Mouse (Mus musculus): Measurements from ENCODE around the gene Celf2. TPM values are rescaled to one million over a fixed set of nuclear protein-coding genes. Genes with fewer than 3 reads are reported as not detected.

The Celf2 gene
- polyA plus RNA-seq, 1 experiment = 17.4 TPM

- no peak for TF ChIP-seq CTCF (IDR thresholded peaks at IDR 0.05; ENCODE audit: control insufficient read depth, insufficient read depth, insufficient replicate concordance, low read depth, low read length)
- no peak for TF ChIP-seq POLR2A (IDR thresholded peaks at IDR 0.05; ENCODE audit: control insufficient read depth, low read depth, low read length)
- Histone ChIP-seq H3K36me3 (ENCODE audit: control insufficient read depth, insufficient read depth, low read length) (no peaks in the 10 kb centered on the region), H3K27ac (ENCODE audit: control insufficient read depth, insufficient read depth, low read depth, low read length) (no peak overlapping the region), H3K4me3 (ENCODE audit: control insufficient read depth, low read depth, low read length) (no peak overlapping the region), H3K27me3 (ENCODE audit: control insufficient read depth, insufficient read depth, low read length) (no peaks in the 10 kb centered on the region), H3K4me1 (ENCODE audit: control insufficient read depth, insufficient read depth, low read length) (no peaks in the 10 kb centered on the region)
Observed at GRCm38 (mm10) chr2:6651697-6652096, 857.7 kb downstream of the Celf2 start.

- H3K4me3 ChIP-seq (ENCODE audit: control insufficient read depth, low read depth, low read length) = no peak overlapping the region
- H3K36me3 ChIP-seq (ENCODE audit: control insufficient read depth, insufficient read depth, low read length) = no peaks in the 10 kb centered on the region
- H3K27me3 ChIP-seq (ENCODE audit: control insufficient read depth, insufficient read depth, low read length) = no peaks in the 10 kb centered on the region
- H3K27ac ChIP-seq (ENCODE audit: control insufficient read depth, insufficient read depth, low read depth, low read length) = no peak overlapping the region
- H3K4me1 ChIP-seq (ENCODE audit: control insufficient read depth, insufficient read depth, low read length) = no peaks in the 10 kb centered on the region
- TF ChIP-seq CTCF (IDR thresholded peaks at IDR 0.05; ENCODE audit: control insufficient read depth, insufficient read depth, insufficient replicate concordance, low read depth, low read length) (no peak), POLR2A (IDR thresholded peaks at IDR 0.05; ENCODE audit: control insufficient read depth, low read depth, low read length) (no peak)
Observed at GRCm38 (mm10) chr2:6648877-6649276, 860.5 kb downstream of the Celf2 start.

GRCm38 (mm10) chr2:6647028-6647427 is 862.3 kb downstream of the Celf2 start:
- no peak overlapping the region for H3K27ac ChIP-seq (ENCODE audit: control insufficient read depth, insufficient read depth, low read depth, low read length)
- H3K36me3 ChIP-seq (ENCODE audit: control insufficient read depth, insufficient read depth, low read length) = no peaks in the 10 kb centered on the region
- H3K4me3 ChIP-seq (ENCODE audit: control insufficient read depth, low read depth, low read length) = no peak overlapping the region
- no peaks in the 10 kb centered on the region for H3K4me1 ChIP-seq (ENCODE audit: control insufficient read depth, insufficient read depth, low read length)
- H3K27me3 ChIP-seq (ENCODE audit: control insufficient read depth, insufficient read depth, low read length) = no peaks in the 10 kb centered on the region
- TF ChIP-seq POLR2A (IDR thresholded peaks at IDR 0.05; ENCODE audit: control insufficient read depth, low read depth, low read length) (no peak), CTCF (IDR thresholded peaks at IDR 0.05; ENCODE audit: control insufficient read depth, insufficient read depth, insufficient replicate concordance, low read depth, low read length) (no peak)

GRCm38 (mm10) chr2:6646325-6646724 is 863.0 kb downstream of the Celf2 start:
- Histone ChIP-seq H3K4me3 (ENCODE audit: control insufficient read depth, low read depth, low read length) (no peak overlapping the region), H3K36me3 (ENCODE audit: control insufficient read depth, insufficient read depth, low read length) (no peaks in the 10 kb centered on the region), H3K4me1 (ENCODE audit: control insufficient read depth, insufficient read depth, low read length) (no peaks in the 10 kb centered on the region), H3K27me3 (ENCODE audit: control insufficient read depth, insufficient read depth, low read length) (no peaks in the 10 kb centered on the region), H3K27ac (ENCODE audit: control insufficient read depth, insufficient read depth, low read depth, low read length) (no peak overlapping the region)
- TF ChIP-seq POLR2A (IDR thresholded peaks at IDR 0.05; ENCODE audit: control insufficient read depth, low read depth, low read length) (no peak), CTCF (IDR thresholded peaks at IDR 0.05; ENCODE audit: control insufficient read depth, insufficient read depth, insufficient replicate concordance, low read depth, low read length) (no peak)

GRCm38 (mm10) chr2:6642222-6642850 is 867.0 kb downstream of the Celf2 start:
- no peaks in the 10 kb centered on the region for H3K4me1 ChIP-seq (ENCODE audit: control insufficient read depth, insufficient read depth, low read length)
- TF ChIP-seq POLR2A (IDR thresholded peaks at IDR 0.05; ENCODE audit: control insufficient read depth, low read depth, low read length) = no peak
- no peak for TF ChIP-seq CTCF (IDR thresholded peaks at IDR 0.05; ENCODE audit: control insufficient read depth, insufficient read depth, insufficient replicate concordance, low read depth, low read length)
- H3K36me3 ChIP-seq (ENCODE audit: control insufficient read depth, insufficient read depth, low read length) = no peaks in the 10 kb centered on the region
- H3K27ac ChIP-seq (ENCODE audit: control insufficient read depth, insufficient read depth, low read depth, low read length) = no peak overlapping the region
- H3K4me3 ChIP-seq (ENCODE audit: control insufficient read depth, low read depth, low read length) = no peak overlapping the region
- no peaks in the 10 kb centered on the region for H3K27me3 ChIP-seq (ENCODE audit: control insufficient read depth, insufficient read depth, low read length)

GRCm38 (mm10) chr2:6639370-6639769 is 870.0 kb downstream of the Celf2 start:
- Histone ChIP-seq H3K36me3 (ENCODE audit: control insufficient read depth, insufficient read depth, low read length) (no peaks in the 10 kb centered on the region), H3K27ac (ENCODE audit: control insufficient read depth, insufficient read depth, low read depth, low read length) (no peak overlapping the region), H3K4me1 (ENCODE audit: control insufficient read depth, insufficient read depth, low read length) (no peaks in the 10 kb centered on the region), H3K4me3 (ENCODE audit: control insufficient read depth, low read depth, low read length) (no peak overlapping the region), H3K27me3 (ENCODE audit: control insufficient read depth, insufficient read depth, low read length) (no peaks in the 10 kb centered on the region)
- TF ChIP-seq CTCF (IDR thresholded peaks at IDR 0.05; ENCODE audit: control insufficient read depth, insufficient read depth, insufficient replicate concordance, low read depth, low read length) (no peak), POLR2A (IDR thresholded peaks at IDR 0.05; ENCODE audit: control insufficient read depth, low read depth, low read length) (no peak)

GRCm38 (mm10) chr2:6637147-6637546 is 872.2 kb downstream of the Celf2 start:
- H3K27ac ChIP-seq (ENCODE audit: control insufficient read depth, insufficient read depth, low read depth, low read length) = no peak overlapping the region
- no peak overlapping the region for H3K4me3 ChIP-seq (ENCODE audit: control insufficient read depth, low read depth, low read length)
- no peak for TF ChIP-seq CTCF (IDR thresholded peaks at IDR 0.05; ENCODE audit: control insufficient read depth, insufficient read depth, insufficient replicate concordance, low read depth, low read length)
- TF ChIP-seq POLR2A (IDR thresholded peaks at IDR 0.05; ENCODE audit: control insufficient read depth, low read depth, low read length) = no peak
- H3K4me1 ChIP-seq (ENCODE audit: control insufficient read depth, insufficient read depth, low read length) = no peaks in the 10 kb centered on the region
- no peaks in the 10 kb centered on the region for H3K36me3 ChIP-seq (ENCODE audit: control insufficient read depth, insufficient read depth, low read length)
- H3K27me3 ChIP-seq (ENCODE audit: control insufficient read depth, insufficient read depth, low read length) = no peaks in the 10 kb centered on the region
